Mouse (Mus musculus): ENCODE results near the gene Fkbp11.

The Fkbp11 gene

DNA sequence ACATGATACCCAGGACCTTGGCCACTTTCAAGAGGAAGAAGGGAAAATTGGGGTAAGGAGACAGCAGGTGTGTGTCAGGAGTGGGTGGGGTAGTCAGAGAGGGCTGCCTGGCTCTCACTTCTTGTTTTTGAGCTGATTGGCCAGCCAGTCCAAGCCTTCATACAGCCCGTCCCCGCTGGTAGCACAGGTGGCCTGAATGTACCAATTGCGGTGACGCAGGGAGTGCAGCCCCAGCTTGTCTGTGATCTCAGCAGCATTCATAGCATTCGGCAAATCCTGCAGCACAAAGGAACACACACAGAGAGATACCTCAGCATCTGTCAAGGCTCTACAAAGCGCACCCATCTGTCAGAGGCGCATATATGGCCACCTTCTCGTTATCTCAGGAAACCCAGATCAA lies 12.2 kb upstream of the Fkbp11 start:
- in situ Hi-C loops (cut with MboI), result no loop called here

DNA sequence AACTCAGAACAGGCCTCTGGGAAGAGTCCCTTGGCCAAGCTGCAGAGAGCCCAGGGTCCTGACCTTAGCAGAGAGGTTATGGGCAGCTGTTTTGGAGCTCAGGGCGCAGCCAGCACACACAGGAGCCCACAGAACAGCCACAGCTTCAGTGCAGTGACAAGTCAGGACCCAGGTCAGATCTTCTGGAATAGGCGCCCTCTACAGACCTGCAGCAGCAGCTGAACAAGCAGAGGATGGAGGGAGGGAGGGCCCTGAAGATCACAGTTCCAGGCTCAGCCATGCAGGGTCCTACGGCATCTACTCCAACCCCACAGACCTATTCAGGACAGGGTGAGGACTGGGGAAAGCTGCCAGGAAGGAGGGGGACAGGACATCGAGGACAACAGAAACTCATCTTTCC lies 10.8 kb upstream of the Fkbp11 start:
- in situ Hi-C loops (cut with MboI), result no loop called here

DNA sequence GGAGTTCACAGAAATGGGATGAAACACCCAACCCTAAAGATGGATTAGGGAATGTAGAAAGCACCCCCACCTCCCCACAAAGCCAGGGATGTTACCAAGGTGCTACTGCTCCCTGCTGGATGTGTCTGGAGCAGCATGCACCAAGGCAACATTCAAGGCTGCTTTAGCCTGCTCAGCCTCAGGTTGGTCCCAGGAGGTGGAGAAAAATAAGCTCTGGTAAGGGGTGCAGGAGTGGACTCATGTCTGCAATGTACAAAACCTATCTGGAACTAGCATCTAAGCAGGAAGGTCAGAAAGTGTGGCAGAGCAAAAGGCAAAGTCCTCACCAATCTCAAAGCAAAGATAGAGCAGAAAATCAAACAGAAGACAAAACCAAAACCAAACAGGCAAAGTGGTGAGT lies 9.9 kb upstream of the Fkbp11 start:
- in situ Hi-C loops (cut with MboI), result no loop called here

DNA sequence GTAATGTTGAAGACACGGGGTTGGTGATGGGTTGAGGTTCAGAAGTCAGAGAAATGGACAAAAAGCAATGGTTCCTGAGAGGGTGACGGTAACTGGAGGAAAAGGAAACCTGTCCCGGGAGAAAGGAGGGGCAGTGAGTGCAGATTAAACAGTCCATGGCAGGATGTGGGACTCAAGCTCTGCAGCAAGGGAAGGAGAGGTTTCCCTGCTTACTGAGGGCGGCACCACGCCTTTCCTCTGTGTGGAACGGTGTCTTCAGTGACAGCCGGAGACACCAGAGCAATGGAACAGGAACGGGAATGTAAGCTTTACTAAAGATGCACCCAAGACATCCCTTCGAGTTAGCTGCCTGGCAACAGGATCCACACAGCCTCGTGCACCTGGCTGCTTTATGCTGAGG lies 8.5 kb upstream of the Fkbp11 start:
- in situ Hi-C loops (cut with MboI), result no loop called here

DNA sequence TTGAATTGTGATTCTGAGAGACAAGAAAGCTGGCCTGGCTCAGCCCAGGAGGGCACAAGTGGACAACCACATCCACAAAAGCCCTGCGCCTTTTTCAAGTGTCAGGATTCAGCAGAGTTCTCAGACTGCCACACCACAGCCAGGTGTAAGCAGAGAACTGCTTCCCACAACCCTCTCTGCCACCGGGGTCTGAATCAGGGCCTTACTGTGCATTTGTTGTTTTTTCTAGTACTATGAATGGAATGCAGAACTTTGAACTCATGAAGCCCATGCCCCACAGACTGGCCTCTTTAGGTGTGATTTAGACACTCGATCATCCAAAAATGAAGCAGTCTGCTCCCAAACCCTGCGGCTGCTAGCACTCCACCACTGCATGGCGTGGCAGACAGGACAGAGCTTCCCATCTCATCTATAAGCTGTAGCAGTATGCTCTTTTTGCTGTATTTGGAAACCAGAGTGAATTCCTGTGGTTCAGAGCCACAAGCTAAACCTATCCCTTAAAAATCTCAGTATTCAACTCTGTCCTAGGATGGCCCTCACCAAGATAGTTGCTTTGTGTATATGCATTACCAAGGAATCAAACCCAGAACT lies 6.1 kb upstream of the Fkbp11 start:
- in situ Hi-C loops (cut with MboI), result no loop called here

DNA sequence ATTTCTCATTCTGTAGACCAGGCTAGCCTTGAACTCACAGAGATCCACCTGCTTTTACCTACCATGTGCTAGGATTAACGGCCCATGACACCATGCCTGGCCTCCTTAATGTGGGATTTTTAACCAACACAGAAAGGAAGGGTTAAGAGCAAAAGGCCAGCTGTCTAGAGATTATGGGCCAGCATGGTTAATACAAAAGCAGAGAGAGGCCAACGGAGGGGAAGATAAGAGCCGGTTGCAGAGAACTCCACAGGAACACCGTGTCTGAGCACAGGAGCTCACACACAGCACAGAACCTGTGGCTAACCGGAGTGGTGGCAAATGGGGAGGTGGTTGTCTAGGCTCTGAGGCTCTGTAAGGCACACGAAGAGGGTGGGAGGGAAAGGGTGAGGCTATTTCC lies 5.4 kb upstream of the Fkbp11 start:
- in situ Hi-C loops (cut with MboI), result no loop called here

DNA sequence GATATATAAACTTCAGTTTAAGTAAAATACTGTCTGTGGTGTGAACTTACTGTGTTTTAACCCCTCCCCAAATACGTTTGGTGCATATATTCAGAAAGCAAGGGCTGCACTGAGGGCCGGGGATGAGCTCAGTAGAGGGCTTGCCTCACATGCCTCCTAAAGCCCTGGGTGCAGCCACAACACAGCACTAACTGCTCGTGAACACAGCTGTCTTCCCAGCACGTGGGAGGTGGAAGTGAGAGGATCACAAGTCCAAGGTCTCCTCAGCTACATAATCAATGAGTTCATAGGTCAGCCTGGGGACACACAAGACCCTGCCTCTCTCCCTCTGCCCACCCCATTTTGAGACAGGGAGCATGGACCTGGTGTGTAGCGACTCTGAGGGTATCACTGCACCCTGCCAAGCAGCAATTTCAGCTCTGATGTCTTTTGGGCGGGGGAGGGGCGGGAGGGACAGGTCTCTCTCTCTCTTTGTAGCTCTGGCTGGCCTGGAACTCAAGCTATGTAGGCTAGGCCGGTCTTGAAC lies 4.1 kb upstream of the Fkbp11 start:
- in situ Hi-C loops (cut with MboI), result no loop called here

DNA sequence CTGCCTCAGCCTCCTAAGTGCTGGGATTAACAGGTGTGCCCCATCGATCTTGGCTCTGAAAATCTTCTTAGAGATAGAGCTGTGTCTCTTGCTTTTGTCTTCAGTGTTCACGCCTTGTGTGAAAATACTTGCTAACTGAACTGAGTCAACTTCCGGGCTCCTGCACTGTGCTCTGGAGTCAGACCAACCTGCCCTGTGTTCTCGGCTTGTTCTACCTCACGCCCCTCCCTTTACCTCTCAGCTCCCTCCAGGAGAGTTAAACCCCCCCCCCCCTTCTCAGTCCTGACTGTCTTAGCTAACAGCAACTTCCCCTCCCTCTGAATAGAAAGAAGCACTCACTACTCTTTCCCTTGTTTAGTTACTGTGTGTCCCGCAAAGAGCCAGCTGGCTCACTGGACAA lies 2.8 kb upstream of the Fkbp11 start:
- in situ Hi-C loops (cut with MboI), result no loop called here

DNA sequence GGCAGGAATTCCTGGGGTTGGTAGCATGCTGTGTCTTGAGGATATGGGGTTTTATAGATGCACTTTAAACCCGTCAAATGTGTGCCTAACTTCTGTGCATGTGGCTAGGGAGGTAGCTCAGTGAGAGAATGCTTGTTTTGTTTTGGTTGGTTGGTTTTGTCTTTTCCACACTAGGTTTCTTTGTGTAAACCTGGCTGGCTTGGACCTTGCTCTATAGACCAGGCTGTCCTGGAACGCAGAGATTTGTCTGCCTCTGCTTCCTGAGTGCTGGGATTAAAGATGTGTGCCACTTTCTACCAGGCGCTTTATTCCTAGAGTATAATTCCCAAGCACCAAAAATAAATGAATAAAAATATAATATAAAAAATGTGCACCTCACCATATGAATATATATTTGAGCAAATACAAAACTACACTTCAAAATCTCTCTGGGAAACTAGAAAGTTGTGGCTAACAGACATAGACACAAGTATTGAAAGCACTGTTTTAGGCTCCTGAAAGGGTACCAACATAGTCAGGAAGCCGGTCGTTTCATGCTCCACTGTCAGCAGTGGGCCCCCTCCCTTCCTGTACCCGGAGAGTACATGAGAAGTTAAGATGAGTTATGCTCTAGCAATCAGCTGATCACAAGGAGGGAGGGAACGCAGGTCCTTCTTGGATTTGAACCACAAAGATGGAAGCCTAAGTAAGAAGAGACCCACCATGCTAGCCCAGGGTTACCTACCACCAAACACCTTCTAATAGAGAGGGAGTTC lies 2.0 kb upstream of the Fkbp11 start:
- in situ Hi-C loops (cut with MboI), result no loop called here

DNA sequence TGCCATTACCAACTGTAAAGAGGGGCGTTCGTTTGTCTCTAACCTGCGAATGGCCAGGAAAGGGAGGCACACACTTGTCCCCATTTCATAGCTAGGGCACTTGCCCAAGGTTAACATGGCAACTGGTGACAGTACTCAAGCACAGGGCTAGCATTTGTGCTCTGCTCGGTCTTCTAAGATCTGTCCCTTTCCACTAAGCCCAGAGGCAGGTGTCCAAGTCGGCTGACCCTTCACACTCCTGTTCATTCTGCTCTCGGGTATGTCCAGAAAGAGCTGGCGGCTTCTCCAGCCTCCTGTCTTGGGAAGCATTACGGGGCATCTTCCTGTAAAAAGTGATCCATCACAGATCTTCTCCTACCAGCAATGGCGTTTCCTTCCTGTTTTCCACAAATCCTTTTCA lies 368 bp upstream of the Fkbp11 start:
- in situ Hi-C loops (cut with MboI), result no loop called here

DNA sequence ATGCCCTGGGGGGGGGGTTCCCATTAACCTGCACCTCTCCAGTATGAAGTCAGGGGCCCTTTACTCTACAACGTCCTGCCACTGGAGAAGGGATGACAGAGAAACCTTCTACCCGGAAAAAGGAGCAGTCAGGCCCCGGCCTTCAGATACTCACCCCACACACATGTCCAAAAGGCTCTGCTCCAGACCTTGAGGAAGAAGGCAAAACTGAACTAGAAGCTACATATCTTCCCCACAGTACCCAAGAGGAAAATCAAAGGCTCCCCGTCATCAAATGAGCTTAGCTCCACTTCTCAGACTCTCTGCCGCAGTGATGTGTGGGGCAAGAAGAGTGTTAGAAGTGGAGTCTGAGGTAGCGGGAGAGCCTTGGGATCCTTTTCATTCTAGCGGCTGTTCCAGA lies 1.3 kb downstream of the Fkbp11 start:
- in situ Hi-C loops (cut with MboI), result no loop called here

DNA sequence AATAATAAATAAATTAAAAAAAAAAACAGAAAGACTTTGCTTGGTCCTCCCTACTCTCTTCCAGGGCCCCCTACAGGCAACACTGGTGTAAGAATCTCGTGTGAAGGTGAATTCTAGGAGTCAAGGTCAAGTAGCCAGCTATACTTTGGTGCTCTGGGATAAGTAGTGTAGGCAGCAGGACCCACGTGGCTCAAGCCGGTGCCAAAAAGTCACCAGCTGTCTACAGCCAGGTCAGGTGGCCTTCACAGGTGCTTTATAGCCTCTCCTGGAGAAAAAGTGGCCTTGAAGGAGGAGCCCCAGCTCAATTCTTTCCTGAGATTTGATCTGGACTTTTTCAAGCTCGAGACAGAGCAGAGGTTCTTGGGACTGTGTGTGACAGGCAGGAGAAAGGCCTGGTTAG lies 1.9 kb downstream of the Fkbp11 start:
- in situ Hi-C loops (cut with MboI), result no loop called here

DNA sequence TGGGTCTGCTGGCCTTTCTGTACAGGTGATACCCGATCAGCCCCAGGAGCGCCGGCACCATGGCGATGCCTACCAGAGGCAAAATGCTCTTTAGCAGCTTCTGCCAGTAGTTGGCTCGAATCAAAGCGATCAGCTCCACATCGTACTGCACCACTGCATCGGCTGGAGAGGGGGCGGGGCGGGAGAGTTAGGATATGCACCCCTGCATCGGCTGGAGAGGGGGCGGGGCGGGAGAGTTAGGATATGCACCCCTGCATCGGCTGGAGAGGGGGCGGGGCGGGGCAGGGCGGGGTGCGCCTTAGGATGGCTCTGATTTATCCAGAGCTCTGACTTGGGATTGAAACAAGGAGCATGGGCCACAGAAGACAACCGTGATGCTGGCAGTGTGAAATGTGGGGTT lies 3.6 kb downstream of the Fkbp11 start:
- in situ Hi-C loops (cut with MboI), result no loop called here

DNA sequence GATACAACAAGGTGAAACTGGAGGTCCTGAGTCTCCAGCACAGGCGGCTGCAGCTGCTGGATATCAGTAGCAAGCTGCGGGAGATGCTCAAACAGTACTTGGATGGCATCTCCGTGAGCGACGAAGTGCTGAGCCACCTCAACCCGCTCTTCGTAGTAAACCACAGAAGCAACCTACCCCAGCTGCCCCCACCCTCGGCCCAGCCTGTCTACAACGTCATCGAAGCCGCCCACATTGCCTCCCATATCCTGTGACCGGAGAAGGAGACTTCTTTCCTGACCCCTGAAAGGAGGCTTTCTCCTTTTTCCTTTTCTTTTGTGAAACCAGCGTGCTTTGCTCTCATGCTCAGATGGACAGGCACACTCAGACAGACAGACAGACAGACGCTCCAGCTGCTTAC lies 5.1 kb downstream of the Fkbp11 start:
- in situ Hi-C loops (cut with MboI), result no loop called here

DNA sequence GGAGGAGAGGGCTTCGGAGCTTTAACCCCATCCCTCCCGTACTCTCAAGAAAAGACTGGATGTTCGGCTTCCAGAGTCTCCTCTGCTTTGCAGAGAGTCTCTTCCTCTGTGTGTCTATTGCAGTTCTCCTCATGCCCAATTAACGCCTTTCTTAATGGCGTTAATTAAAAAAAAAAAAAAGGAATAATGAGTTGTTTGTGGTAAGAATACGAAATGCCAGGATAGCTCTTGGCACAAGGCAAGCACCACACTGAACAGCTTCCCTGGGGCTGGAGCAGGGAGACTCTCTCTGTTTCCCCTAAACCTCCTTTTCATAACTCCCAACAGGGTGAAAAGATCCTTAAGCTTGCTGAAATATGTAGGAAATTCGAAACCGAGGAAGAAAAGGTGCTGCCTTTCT lies 5.8 kb downstream of the Fkbp11 start:
- in situ Hi-C loops (cut with MboI), result no loop called here

DNA sequence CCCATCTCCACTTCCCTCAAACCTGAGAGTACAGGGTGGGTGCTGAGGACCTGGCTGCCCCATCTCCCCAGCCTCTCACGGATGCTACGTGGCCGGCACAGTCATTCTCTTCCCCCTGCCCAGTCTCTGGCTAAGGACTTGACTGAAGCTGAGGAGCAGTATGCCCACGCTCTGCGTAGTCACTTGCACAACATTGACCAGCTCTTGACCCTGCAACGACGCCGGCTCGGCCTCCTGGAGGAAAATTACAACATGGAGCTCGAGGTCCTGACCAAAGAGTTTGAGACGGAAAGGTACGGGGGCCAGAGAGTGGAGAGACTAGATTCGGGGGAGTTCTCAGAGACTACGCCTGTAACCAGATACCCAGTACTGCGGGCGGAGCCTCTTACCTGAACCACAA lies 10.7 kb downstream of the Fkbp11 start:
- in situ Hi-C loops (cut with MboI), result no loop called here

DNA sequence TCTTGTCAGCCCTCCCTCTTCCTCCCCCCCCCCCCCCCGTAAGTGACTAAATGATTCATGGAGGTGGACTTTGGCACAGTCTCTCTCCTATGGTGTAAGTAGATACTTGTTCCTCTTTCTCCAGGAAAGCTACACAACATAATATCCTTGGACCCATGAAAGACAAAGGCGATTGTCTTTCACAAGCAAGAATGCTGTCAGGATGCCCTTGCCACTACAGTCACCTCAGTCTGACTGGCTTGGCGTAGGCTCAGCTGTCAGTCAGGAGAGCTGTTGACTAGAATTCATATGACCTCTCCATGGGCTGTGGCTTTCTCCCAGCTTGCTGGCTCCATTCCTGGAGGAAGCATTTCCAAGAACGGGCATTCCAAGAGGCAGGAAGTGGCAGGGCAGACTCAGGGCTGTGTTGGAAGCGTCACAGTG lies 13.8 kb downstream of the Fkbp11 start:
- in situ Hi-C loops (cut with MboI), result no loop called here

DNA sequence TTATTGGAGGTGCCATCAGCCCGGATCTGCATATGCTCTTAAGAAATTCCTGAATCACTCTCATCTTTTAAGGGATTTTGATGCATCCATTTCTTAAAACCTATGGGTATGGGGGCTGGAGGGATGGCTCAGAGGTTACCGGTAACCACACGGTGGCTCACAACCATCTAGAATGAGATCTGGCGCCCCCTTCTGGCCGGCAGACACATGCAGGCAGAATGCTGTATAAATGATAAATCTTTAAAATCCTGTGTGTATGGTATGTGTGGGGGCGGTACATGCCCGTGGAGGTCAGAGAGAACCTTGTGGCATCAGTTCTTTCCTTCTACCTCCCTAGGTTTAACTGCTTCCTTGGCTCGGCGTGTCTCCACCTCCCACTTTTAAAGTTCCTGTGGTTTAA lies 17.6 kb downstream of the Fkbp11 start:
- in situ Hi-C loops (cut with MboI), result no loop called here

DNA sequence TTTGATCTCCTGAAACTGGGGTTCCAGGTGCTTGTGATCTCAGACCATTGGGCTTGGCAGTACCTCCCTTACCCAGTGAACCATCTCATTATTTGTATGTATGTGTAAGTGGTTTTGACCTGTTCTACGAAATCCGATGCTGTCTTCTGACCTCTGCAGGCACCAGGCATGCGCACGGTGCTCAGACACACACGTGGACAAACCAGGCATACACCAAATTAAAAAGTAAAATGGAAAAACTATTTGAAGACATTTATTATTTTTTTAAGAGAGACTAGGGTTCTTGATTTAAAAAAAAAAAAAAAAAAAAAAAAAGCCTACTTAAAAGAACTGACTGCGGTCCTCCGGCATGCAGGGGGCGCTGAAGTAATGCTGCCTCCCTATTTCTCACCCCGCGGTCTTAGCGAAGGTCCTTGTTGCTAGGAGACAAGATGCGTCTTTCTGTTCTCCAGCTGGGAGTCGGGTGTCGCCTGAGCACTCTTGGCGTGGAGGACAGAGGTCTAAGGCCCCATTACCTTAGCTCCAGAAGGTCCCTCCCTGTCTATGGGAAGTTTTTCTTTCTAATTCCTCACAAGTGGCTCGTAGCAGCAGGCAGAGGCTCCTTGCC lies 20.1 kb downstream of the Fkbp11 start, which contains the start of gene Ccdc65:
Gene Ccdc65 (plus strand): TSS at position 442 of the 607 bp plus-strand sequence.
- in situ Hi-C loops (cut with MboI), result no loop called here

DNA sequence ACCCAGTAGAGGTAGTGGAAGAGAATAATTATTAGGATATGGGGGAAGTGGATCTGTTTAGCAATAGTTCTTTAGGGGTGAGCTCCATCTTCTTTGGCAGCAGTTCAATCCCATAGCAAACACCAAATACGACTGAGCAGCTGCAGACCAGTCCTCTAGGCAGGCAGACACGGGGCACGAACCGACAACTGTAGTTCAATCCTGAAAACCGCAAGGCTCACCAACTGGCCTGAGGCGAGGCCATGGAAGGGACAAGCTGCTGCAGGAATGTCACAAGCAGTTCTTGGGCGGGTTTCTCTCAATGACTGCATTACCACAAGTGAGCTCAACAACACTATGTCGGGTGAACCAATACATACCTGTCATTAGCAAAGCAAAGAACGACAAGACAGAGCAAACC lies 23.7 kb downstream of the Fkbp11 start:
- in situ Hi-C loops (cut with MboI), result no loop called here

DNA sequence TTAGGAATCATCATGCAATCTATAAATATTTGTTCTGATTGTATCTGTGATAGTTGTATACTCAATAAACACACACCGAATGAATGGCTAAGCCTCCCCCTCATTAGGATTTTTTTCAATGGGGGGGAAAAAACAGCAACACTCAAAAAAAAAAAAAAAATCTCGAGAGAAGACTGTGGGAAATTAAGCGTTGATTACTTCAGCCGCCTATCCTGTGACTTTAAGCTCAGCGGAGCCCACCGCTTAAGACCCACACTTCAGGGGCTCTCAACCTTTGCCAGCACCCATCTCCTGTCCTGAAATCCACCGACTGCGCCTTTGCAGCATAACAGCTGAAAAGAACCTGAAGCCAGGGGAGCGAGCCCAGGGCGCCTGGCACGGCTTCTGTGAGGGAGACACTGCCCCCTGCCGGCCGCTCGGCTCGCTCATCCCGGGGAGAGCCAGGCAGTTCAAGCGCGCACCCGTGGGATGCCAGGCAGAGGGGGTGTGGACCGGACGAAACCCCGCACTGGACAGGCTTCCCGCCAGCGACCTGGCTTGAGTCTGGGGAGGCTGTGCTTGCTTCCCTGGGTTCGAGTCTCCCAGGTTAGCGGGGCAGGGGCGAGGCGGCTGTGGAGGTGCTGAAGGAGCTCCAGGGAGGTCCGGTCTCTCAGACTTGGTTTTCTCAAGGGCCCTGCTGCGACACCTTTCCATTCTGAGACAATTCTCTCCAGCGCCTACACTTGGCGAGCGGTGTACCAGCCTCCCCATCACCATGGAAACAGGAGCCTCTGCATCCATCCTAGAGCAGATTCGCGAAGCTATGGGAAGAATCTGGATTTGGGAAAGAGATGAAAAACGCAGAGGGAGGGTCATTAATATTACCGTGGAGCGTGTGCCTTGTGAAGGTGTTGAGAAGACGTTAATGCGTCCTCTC lies 28.6 kb downstream of the Fkbp11 start:
- in situ Hi-C loops (cut with MboI), result no loop called here

DNA sequence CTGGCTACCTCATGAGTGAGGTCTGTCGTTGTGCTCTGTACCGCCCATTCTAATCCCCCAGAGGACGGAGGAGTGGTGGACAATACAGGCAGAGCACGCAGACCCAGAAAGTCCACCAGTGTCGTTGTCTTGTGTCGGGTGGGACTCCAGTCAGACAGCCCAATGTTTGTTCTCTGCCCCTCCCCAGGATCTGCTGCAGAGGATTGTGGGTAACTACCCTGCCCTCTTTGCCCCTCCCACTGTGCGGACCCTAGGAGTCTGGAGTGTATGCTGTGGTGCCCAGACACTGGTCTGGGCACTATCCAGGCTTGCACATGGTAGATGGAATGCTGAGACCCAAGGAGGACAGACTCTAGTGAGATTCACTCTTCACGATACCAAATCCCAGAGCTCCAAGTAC lies 31.8 kb downstream of the Fkbp11 start:
- in situ Hi-C loops (cut with MboI), result no loop called here
